9 mouse cellular contexts compared by ENCODE assay signal in the genomic region with DNA sequence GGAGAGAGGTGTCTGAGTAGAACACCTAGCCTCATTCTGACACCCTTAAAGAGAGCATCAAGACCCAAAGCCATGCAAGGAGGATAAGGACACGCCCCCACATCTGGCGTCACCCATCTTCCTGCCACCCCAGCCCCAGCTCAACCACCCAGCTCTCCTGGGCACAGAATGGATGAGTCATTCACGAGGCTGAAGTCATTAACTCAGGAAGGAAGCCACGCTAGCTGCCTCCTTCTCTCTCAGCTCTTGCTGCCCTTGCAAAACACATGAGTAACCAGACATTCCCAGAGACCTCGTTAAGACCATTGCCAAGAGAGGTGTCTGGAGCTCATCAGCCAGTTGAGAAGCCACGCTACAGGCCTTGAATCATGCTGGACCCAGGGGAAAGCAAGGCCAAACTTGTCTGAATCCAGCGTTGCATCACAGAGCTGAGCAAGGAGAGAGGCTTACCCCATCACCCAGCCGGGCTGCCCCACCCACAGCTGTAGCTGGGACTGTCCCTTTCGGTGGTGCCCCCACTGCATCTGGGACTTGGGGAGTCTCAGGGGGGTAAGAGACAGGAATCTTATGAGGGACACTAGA. TPM values are rescaled to one million over a fixed set of nuclear protein-coding genes. Genes with fewer than 3 reads are reported as not detected.
A peak's percentile ranks its signal among the peaks of the same experiment; 100 is the strongest.
DNase-seq lines count a peak whose midpoint lies in the region; ATAC-seq and TF ChIP-seq lines count a peak whose summit lies in the region.
"Had no signal": no experiment of that assay in that cellular context is flagged by ENCODE, and none has a peak within 500 bp of the region (broad histone marks: within the 10 kb centered on the region; RNA-seq: fewer than 3 reads in every experiment).

No protein-coding gene starts in this region.

- no peak overlapping the region for H3K4me3 ChIP-seq in lung, adult 2 months (replicated peaks; ENCODE audit: extremely low read depth, low read depth, low read length)
- H3K4me3 ChIP-seq: embryonic facial prominence, embryonic 13.5 days; neural tube, embryonic 12.5 days had no signal

- TF ChIP-seq POLR2A in lung, adult 2 months (IDR thresholded peaks at IDR 0.05; ENCODE audit: borderline replicate concordance, extremely low read depth, low read depth, low read length) = no peak

- ATAC-seq in hematopoietic stem cell, adult 5-6 weeks (replicated peaks in 1 of 2; ENCODE audit: insufficient read depth in 1 of 2, low FRiP score in 2 of 2, low TSS enrichment in 1 of 2, low read depth in 1 of 2, poor library complexity in 2 of 2, severe bottlenecking in 2 of 2) = peak; percentile 95

- TF ChIP-seq CTCF in lung, adult 2 months (IDR thresholded peaks at IDR 0.05; ENCODE audit: insufficient read depth, low read length) = no peak

- peak; percentile 60 to 63 for DNase-seq in lung, adult 18-20 months
- no peak for DNase-seq in lung, adult 2 months
- DNase-seq in adrenal gland, adult 8-10 months = peak; percentile 88
- DNase-seq in natural killer cell, adult 2 months (ENCODE audit: low spot score in 2 of 2) = peak; percentile 80 to 83
- no peak for DNase-seq in ovary, postnatal 36 days (ENCODE audit: low spot score)
- no peak for DNase-seq in cerebellum, adult 11-12 months

- peaks cover 8% of the 10 kb centered on the region for H3K4me1 ChIP-seq in lung, adult 2 months (ENCODE audit: control insufficient read depth, insufficient read depth, low read length)

- WGBS in lung, adult 2 months = 28% methylated on average over 9 of the region's 9 CpGs

RNA-seq across cellular contexts. Expression of a gene that starts 39.4 kb away (rescaled TPM):
- 167 and 332 TPM in 2 replicates for polyA plus RNA-seq in lung, adult 2 months (2012; rRNA removed)
- total RNA-seq in adrenal gland, adult 8-10 months (2022) = 10 to 100 TPM; 25.2 to 38.7 (median 32.2) TPM
- 14.6 and 37.9 TPM in 2 replicates for total RNA-seq in hematopoietic stem cell, adult 5-6 weeks (2017)

Comparison
In these comparisons a context has a peak if more than half of its experiments do, and no peak if none do; other contexts are left out.
1. DNase-seq: peak in lung, adult 18-20 months (2 of 2), adrenal gland, adult 8-10 months (single experiment) and natural killer cell, adult 2 months (2 of 2); none in lung, adult 2 months (single experiment), ovary, postnatal 36 days (single experiment) and cerebellum, adult 11-12 months (single experiment).